Mouse (Mus musculus) limb, embryonic 13.5 days (tissue): Measurements from ENCODE around the gene 4933417A18Rik. TPM values are rescaled to one million over a fixed set of nuclear protein-coding genes. Genes with fewer than 3 reads are reported as not detected.
"Not testable (repeated sequence)": the region's sequence is repeated elsewhere in the genome, so short reads cannot be mapped to it uniquely, and the experiment has no call there.

Experiments used
- ATAC-seq: fragments of 200-750 bp; cut with Nextera tagmentation; 2 replicates; pipeline ENCODE4 v1.8.0; 2017; ENCODE audit warnings: low read depth, moderate number of reproducible peaks, moderate TSS enrichment; ENCODE audit not compliant: low FRiP score
- H3K27ac ChIP-seq: fragments of 300-500 bp; sonication (generic); 2 replicates; pipeline ENCODE4 v1.5.1; 2015; ENCODE audit warnings: inconsistent platforms, mild to moderate bottlenecking, moderate library complexity
- H3K27me3 ChIP-seq: fragments of 300-500 bp; sonication (generic); 2 replicates; pipeline ENCODE4 v1.6.1; 2015; ENCODE audit warnings: mild to moderate bottlenecking, inconsistent platforms
- H3K36me3 ChIP-seq: fragments of 300-500 bp; sonication (generic); 2 replicates; pipeline ENCODE4 v1.6.1; 2015; ENCODE audit warnings: inconsistent platforms, mild to moderate bottlenecking, moderate library complexity
- H3K4me1 ChIP-seq: fragments of 300-500 bp; sonication (generic); 2 replicates; pipeline ENCODE4 v1.6.1; 2015; ENCODE audit warnings: inconsistent platforms
- H3K4me2 ChIP-seq: fragments of 300-500 bp; sonication (generic); replicated peaks from 2 replicates; pipeline ENCODE4 v1.6.1; 2015; ENCODE audit warnings: inconsistent platforms, mild to moderate bottlenecking, moderate library complexity
- H3K4me3 ChIP-seq: fragments of 300-500 bp; sonication (generic); 2 replicates; pipeline ENCODE4 v1.5.1; 2015; ENCODE audit warnings: moderate library complexity, mild to moderate bottlenecking, inconsistent platforms
- H3K9ac ChIP-seq: fragments of 300-500 bp; sonication (generic); 2 replicates; pipeline ENCODE4 v1.6.1; 2015; ENCODE audit warnings: mild to moderate bottlenecking, inconsistent platforms
- H3K9me3 ChIP-seq: fragments of 300-500 bp; sonication (generic); 2 replicates; pipeline ENCODE4 v1.6.1; 2016; ENCODE audit warnings: inconsistent platforms
- WGBS: fragments of 180-500 bp; shearing (Covaris S2); methylation state at CpG from one replicate; pipeline ENCODE4 v1.1.7; 2015; 5-methylcytosine and 5-hydroxymethylcytosine counted together
- polyA plus RNA-seq: library from polyadenylated mRNA; unstranded; fragments of >200 nt; fragmentation: Nextera tagmentation; extraction: Ambion mirVana; gene quantifications from 2 replicates; pipeline ENCODE4 v1.2.1, GENCODE M21; 2015

The 4933417A18Rik gene
- polyA plus RNA-seq, 1 experiment from 2014 or later, result not detected

GRCm38 (mm10) chr13:34956901-34957300 is 32.7 kb downstream of the 4933417A18Rik start:
- H3K4me1 ChIP-seq, result no peaks in the 10 kb centered on the region
- H3K27me3 ChIP-seq, result no peaks in the 10 kb centered on the region
- WGBS, result 88% methylated on average over 4 of the region's 4 CpGs
- H3K9me3 ChIP-seq, result no peaks in the 10 kb centered on the region
- no peak overlapping the region for H3K9ac ChIP-seq
- no peak overlapping the region for H3K4me3 ChIP-seq
- H3K36me3 ChIP-seq, result no peaks in the 10 kb centered on the region
- H3K27ac ChIP-seq, result no peak overlapping the region
- no peak for ATAC-seq
- no peak overlapping the region for H3K4me2 ChIP-seq

- not testable (repeated sequence) for H3K27me3 ChIP-seq, H3K4me2 ChIP-seq, H3K4me3 ChIP-seq, H3K36me3 ChIP-seq, H3K9me3 ChIP-seq, H3K9ac ChIP-seq, H3K27ac ChIP-seq, ATAC-seq, H3K4me1 ChIP-seq
- WGBS, result 84% methylated on average over 3 of the region's 3 CpGs
These were observed 33.9 kb downstream of the 4933417A18Rik start for GRCm38 (mm10) chr13:34958158-34958557.

GRCm38 (mm10) chr13:34960996-34961770 is 37.0 kb downstream of the 4933417A18Rik start:
- Histone ChIP-seq H3K27me3 (peaks cover 25% of the 10 kb centered on the region), H3K9ac (no peak overlapping the region), H3K27ac (no peak overlapping the region), H3K9me3 (no peaks in the 10 kb centered on the region), H3K36me3 (no peaks in the 10 kb centered on the region), H3K4me1 (peaks cover 11% of the 10 kb centered on the region), H3K4me3 (no peak overlapping the region), H3K4me2 (no peak overlapping the region)
- 90% methylated on average over 4 of the region's 4 CpGs for WGBS
- no peak for ATAC-seq

- peak within 1 kb of the TSS; percentile 50 for H3K4me3 ChIP-seq
- peak within 1 kb of the TSS; percentile 79 for H3K4me2 ChIP-seq
- peak; percentile 89 for ATAC-seq
- no peaks in the 10 kb centered on the region for H3K36me3 ChIP-seq
- H3K4me1 ChIP-seq, result peaks cover 11% of the 10 kb centered on the region
- H3K27ac ChIP-seq, result no peak within 1 kb of the TSS
- 3% methylated on average over 32 of the region's 32 CpGs for WGBS
- no peaks in the 10 kb centered on the region for H3K9me3 ChIP-seq
- H3K27me3 ChIP-seq, result peaks cover 33% of the 10 kb centered on the region
- peak within 1 kb of the TSS; percentile 60 for H3K9ac ChIP-seq
These were observed 39.5 kb downstream of the 4933417A18Rik start, which contains the start of gene Eci3 for GRCm38 (mm10) chr13:34963511-34964397. Gene Eci3 (minus strand): TSS chr13:34963810.

- no peak for ATAC-seq
- Histone ChIP-seq H3K9ac (peak overlapping the region; percentile 60; the same call in 1 of the 2 replicates), H3K4me1 (peaks cover 11% of the 10 kb centered on the region), H3K36me3 (no peaks in the 10 kb centered on the region), H3K4me2 (peak overlapping the region; percentile 79), H3K27ac (no peak overlapping the region), H3K4me3 (peak overlapping the region; percentile 50), H3K27me3 (peaks cover 33% of the 10 kb centered on the region), H3K9me3 (no peaks in the 10 kb centered on the region)
- 5% methylated on average over 14 of the region's 14 CpGs for WGBS
These were observed 40.2 kb downstream of the 4933417A18Rik start for GRCm38 (mm10) chr13:34964419-34964818.

- 10% methylated on average over 5 of the region's 5 CpGs for WGBS
- no peak overlapping the region for H3K27ac ChIP-seq
- H3K9me3 ChIP-seq, result no peaks in the 10 kb centered on the region
- H3K36me3 ChIP-seq, result no peaks in the 10 kb centered on the region
- ATAC-seq, result no peak
- peaks cover 33% of the 10 kb centered on the region for H3K27me3 ChIP-seq
- H3K9ac ChIP-seq, result 0 out of 2 replicates have a peak overlapping the region, but pooled peaks have one; percentile 60
- peaks cover 11% of the 10 kb centered on the region for H3K4me1 ChIP-seq
- peak overlapping the region; percentile 79 for H3K4me2 ChIP-seq
- peak overlapping the region; percentile 50 for H3K4me3 ChIP-seq
These were observed 40.7 kb downstream of the 4933417A18Rik start for GRCm38 (mm10) chr13:34964866-34965265.

GRCm38 (mm10) chr13:34965647-34966046 is 41.4 kb downstream of the 4933417A18Rik start:
- 65% methylated on average over 9 of the region's 9 CpGs for WGBS
- H3K27ac ChIP-seq, result not testable (repeated sequence)

GRCm38 (mm10) chr13:34972456-34972855 is 48.2 kb downstream of the 4933417A18Rik start:
- H3K36me3 ChIP-seq, result peaks cover 13% of the 10 kb centered on the region
- not testable (repeated sequence) for H3K4me3 ChIP-seq, H3K4me2 ChIP-seq, H3K9me3 ChIP-seq, H3K27me3 ChIP-seq, ATAC-seq, H3K9ac ChIP-seq, H3K4me1 ChIP-seq, H3K27ac ChIP-seq

More at GRCm38 (mm10) chr13:34965647-34966046, 41.4 kb downstream of the 4933417A18Rik start:
- not testable (repeated sequence) for ATAC-seq, H3K9ac ChIP-seq, H3K4me3 ChIP-seq, H3K36me3 ChIP-seq, H3K4me2 ChIP-seq, H3K9me3 ChIP-seq
- Histone ChIP-seq H3K4me1 (peaks cover 11% of the 10 kb centered on the region), H3K27me3 (peaks cover 33% of the 10 kb centered on the region)

GRCm38 (mm10) chr13:34973149-34973548 is 48.9 kb downstream of the 4933417A18Rik start:
- Histone ChIP-seq H3K9ac (no peak overlapping the region), H3K27ac (no peak overlapping the region), H3K27me3 (no peaks in the 10 kb centered on the region), H3K4me2 (no peak overlapping the region), H3K36me3 (peaks cover 20% of the 10 kb centered on the region), H3K9me3 (no peaks in the 10 kb centered on the region), H3K4me1 (no peaks in the 10 kb centered on the region), H3K4me3 (no peak overlapping the region)
- 40% methylated on average over 1 of the region's 1 CpGs for WGBS
- ATAC-seq, result no peak

GRCm38 (mm10) chr13:34973770-34974169 is 49.6 kb downstream of the 4933417A18Rik start:
- no peaks in the 10 kb centered on the region for H3K27me3 ChIP-seq

GRCm38 (mm10) chr13:34976116-34976515 is 51.9 kb downstream of the 4933417A18Rik start:
- H3K9me3 ChIP-seq, result no peaks in the 10 kb centered on the region
- peaks cover 49% of the 10 kb centered on the region for H3K36me3 ChIP-seq
- no peak for ATAC-seq
- no peak overlapping the region for H3K27ac ChIP-seq
- H3K4me1 ChIP-seq, result no peaks in the 10 kb centered on the region
- no peak overlapping the region for H3K9ac ChIP-seq
- no peaks in the 10 kb centered on the region for H3K27me3 ChIP-seq
- no peak overlapping the region for H3K4me3 ChIP-seq
- WGBS, result 90% methylated on average over 4 of the region's 4 CpGs
- no peak overlapping the region for H3K4me2 ChIP-seq

More at GRCm38 (mm10) chr13:34973770-34974169, 49.6 kb downstream of the 4933417A18Rik start:
- no peak for ATAC-seq
- Histone ChIP-seq H3K36me3 (peaks cover 26% of the 10 kb centered on the region), H3K27ac (no peak overlapping the region), H3K4me3 (no peak overlapping the region), H3K9me3 (no peaks in the 10 kb centered on the region), H3K4me1 (no peaks in the 10 kb centered on the region), H3K4me2 (no peak overlapping the region), H3K9ac (no peak overlapping the region)
- 63% methylated on average over 1 of the region's 1 CpGs for WGBS

- Histone ChIP-seq H3K4me3 (no peak overlapping the region), H3K27ac (no peak overlapping the region), H3K9me3 (no peaks in the 10 kb centered on the region), H3K36me3 (peaks cover 61% of the 10 kb centered on the region), H3K27me3 (no peaks in the 10 kb centered on the region), H3K4me1 (no peaks in the 10 kb centered on the region), H3K4me2 (no peak overlapping the region), H3K9ac (no peak overlapping the region)
- WGBS, result 89% methylated on average over 3 of the region's 3 CpGs
- no peak for ATAC-seq
These were observed 53.2 kb downstream of the 4933417A18Rik start for GRCm38 (mm10) chr13:34977410-34977809.
